Mouse (Mus musculus): ENCODE results near the gene Dclk1. TPM values are rescaled to one million over a fixed set of nuclear protein-coding genes. Genes with fewer than 3 reads are reported as not detected.

Dclk1 gene
- polyA plus RNA-seq, 1 experiment: 70.4 TPM

- Histone ChIP-seq H3K36me3 (ENCODE audit: control insufficient read depth, insufficient read depth) (no peaks in the 10 kb centered on the region), H3K27me3 (ENCODE audit: control insufficient read depth, insufficient read depth, insufficient read length) (no peaks in the 10 kb centered on the region), H3K4me2 (ENCODE audit: low read depth) (no peak overlapping the region), H3K79me2 (ENCODE audit: control insufficient read depth, insufficient read depth) (no peaks in the 10 kb centered on the region), H3ac (ENCODE audit: control insufficient read depth, insufficient read length) (no peak overlapping the region), H3K4me3 (no peak overlapping the region)
- TF ChIP-seq MYOG (IDR thresholded peaks at IDR 0.05; ENCODE audit: control insufficient read depth in 1 of 3, insufficient read depth in 1 of 3, insufficient read length in 2 of 3, low read depth in 2 of 3) (no peak), TCF3 (IDR thresholded peaks at IDR 0.05; ENCODE audit: insufficient read length, low read depth) (no peak), USF1 (IDR thresholded peaks at IDR 0.05; ENCODE audit: low read depth) (no peak), E2F4 (IDR thresholded peaks at IDR 0.05; ENCODE audit: insufficient read depth) (no peak), POLR2AphosphoS2 (IDR thresholded peaks at IDR 0.05; ENCODE audit: insufficient read length, low read depth) (no peak), SRF (IDR thresholded peaks at IDR 0.05; ENCODE audit: control insufficient read depth, insufficient read length, low read depth) (no peak), MAX (IDR thresholded peaks at IDR 0.05; ENCODE audit: low read depth) (no peak), CEBPB (IDR thresholded peaks at IDR 0.05; ENCODE audit: insufficient read depth, poor library complexity, severe bottlenecking) (no peak), POLR2A (IDR thresholded peaks at IDR 0.05; ENCODE audit: insufficient read length, low read depth) (no peak), REST (IDR thresholded peaks at IDR 0.05; ENCODE audit: insufficient read depth, insufficient read length) (no peak), MYOD1 (IDR thresholded peaks at IDR 0.05; ENCODE audit: control insufficient read depth in 1 of 3, insufficient read length in 2 of 3, low read depth in 2 of 3) (no peak), TCF12 (IDR thresholded peaks at IDR 0.05; ENCODE audit: insufficient read depth, poor library complexity, severe bottlenecking) (no peak)
Observed at GRCm38 (mm10) chr3:55223862-55224261, 18.3 kb upstream of the Dclk1 start.

- peak overlapping the region; percentile 63 for H3K4me2 ChIP-seq (ENCODE audit: low read depth)
- H3K79me2 ChIP-seq (ENCODE audit: control insufficient read depth, insufficient read depth): no peaks in the 10 kb centered on the region
- TF ChIP-seq SRF (IDR thresholded peaks at IDR 0.05; ENCODE audit: control insufficient read depth, insufficient read length, low read depth) (no peak), MYOD1 (IDR thresholded peaks at IDR 0.05; ENCODE audit: control insufficient read depth in 1 of 3, insufficient read length in 2 of 3, low read depth in 2 of 3) (peak; percentile 91 to 99 (median 99)), TCF12 (IDR thresholded peaks at IDR 0.05; ENCODE audit: insufficient read depth, poor library complexity, severe bottlenecking) (peak; percentile 77), REST (IDR thresholded peaks at IDR 0.05; ENCODE audit: insufficient read depth, insufficient read length) (no peak), USF1 (IDR thresholded peaks at IDR 0.05; ENCODE audit: low read depth) (peak; percentile 39), POLR2AphosphoS2 (IDR thresholded peaks at IDR 0.05; ENCODE audit: insufficient read length, low read depth) (no peak), POLR2A (IDR thresholded peaks at IDR 0.05; ENCODE audit: insufficient read length, low read depth) (no peak), MYOG (IDR thresholded peaks at IDR 0.05; ENCODE audit: control insufficient read depth in 1 of 3, insufficient read depth in 1 of 3, insufficient read length in 2 of 3, low read depth in 2 of 3) (peak; percentile 91 to 98 (median 96)), E2F4 (IDR thresholded peaks at IDR 0.05; ENCODE audit: insufficient read depth) (no peak), TCF3 (IDR thresholded peaks at IDR 0.05; ENCODE audit: insufficient read length, low read depth) (peak; percentile 95)
- no peaks in the 10 kb centered on the region for H3K36me3 ChIP-seq (ENCODE audit: control insufficient read depth, insufficient read depth)
- no peak overlapping the region for H3K4me3 ChIP-seq
- no peaks in the 10 kb centered on the region for H3K27me3 ChIP-seq (ENCODE audit: control insufficient read depth, insufficient read depth, insufficient read length)
- H3ac ChIP-seq (ENCODE audit: control insufficient read depth, insufficient read length): no peak overlapping the region
Observed at GRCm38 (mm10) chr3:55226501-55227213, 15.5 kb upstream of the Dclk1 start.

DNA sequence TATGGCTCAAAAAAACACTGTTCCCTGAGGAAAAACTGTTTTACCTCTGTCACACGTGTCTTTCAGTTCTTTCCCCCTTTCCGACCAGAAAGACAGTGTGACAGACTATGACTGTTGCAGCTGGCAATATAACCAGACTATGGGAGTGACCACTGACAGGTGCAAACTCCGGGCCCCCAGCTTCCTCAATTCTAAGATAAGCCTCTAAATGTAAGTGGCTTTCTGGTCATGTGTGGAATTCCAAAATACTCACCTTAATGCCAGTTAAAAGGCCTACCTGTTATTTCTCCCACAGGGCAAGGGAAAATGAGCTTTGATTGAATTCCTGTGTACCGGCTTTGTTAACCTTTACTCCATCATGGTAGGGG lies 15.0 kb upstream of the Dclk1 start:
- Histone ChIP-seq H3K4me2 (ENCODE audit: low read depth) (peak overlapping the region; percentile 63), H3K36me3 (ENCODE audit: control insufficient read depth, insufficient read depth) (no peaks in the 10 kb centered on the region), H3ac (ENCODE audit: control insufficient read depth, insufficient read length) (no peak overlapping the region), H3K27me3 (ENCODE audit: control insufficient read depth, insufficient read depth, insufficient read length) (no peaks in the 10 kb centered on the region), H3K4me3 (no peak overlapping the region), H3K79me2 (ENCODE audit: control insufficient read depth, insufficient read depth) (no peaks in the 10 kb centered on the region)
- peak; percentile 70 for TF ChIP-seq TCF12 (IDR thresholded peaks at IDR 0.05; ENCODE audit: insufficient read depth, poor library complexity, severe bottlenecking)
- TF ChIP-seq TCF3 (IDR thresholded peaks at IDR 0.05; ENCODE audit: insufficient read length, low read depth): no peak
- TF ChIP-seq MYOD1 (IDR thresholded peaks at IDR 0.05; ENCODE audit: control insufficient read depth in 1 of 3, insufficient read length in 2 of 3, low read depth in 2 of 3): peak; percentile 31 to 70 (median 62)

GRCm38 (mm10) chr3:55242422-55243055 lies 375 bp downstream of the Dclk1 start:
- H3K79me2 ChIP-seq (ENCODE audit: control insufficient read depth, insufficient read depth): peaks cover 31% of the 10 kb centered on the region
- peak overlapping the region; percentile 22 for H3ac ChIP-seq (ENCODE audit: control insufficient read depth, insufficient read length)
- peak overlapping the region; percentile 73 for H3K4me2 ChIP-seq (ENCODE audit: low read depth)
- peaks cover 2% of the 10 kb centered on the region for H3K36me3 ChIP-seq (ENCODE audit: control insufficient read depth, insufficient read depth)
- TF ChIP-seq POLR2AphosphoS2 (IDR thresholded peaks at IDR 0.05; ENCODE audit: insufficient read length, low read depth) (peak; percentile 97), POLR2A (IDR thresholded peaks at IDR 0.05; ENCODE audit: insufficient read length, low read depth) (peak; percentile 99), MYOG (IDR thresholded peaks at IDR 0.05; ENCODE audit: control insufficient read depth in 1 of 3, insufficient read depth in 1 of 3, insufficient read length in 2 of 3, low read depth in 2 of 3) (peak in 2 of 3 experiments; percentile 24 to 49), CEBPB (IDR thresholded peaks at IDR 0.05; ENCODE audit: insufficient read depth, poor library complexity, severe bottlenecking) (no peak), MAX (IDR thresholded peaks at IDR 0.05; ENCODE audit: low read depth) (no peak)
- H3K27me3 ChIP-seq (ENCODE audit: control insufficient read depth, insufficient read depth, insufficient read length): no peaks in the 10 kb centered on the region
- H3K4me3 ChIP-seq: peak overlapping the region; percentile 70

DNA sequence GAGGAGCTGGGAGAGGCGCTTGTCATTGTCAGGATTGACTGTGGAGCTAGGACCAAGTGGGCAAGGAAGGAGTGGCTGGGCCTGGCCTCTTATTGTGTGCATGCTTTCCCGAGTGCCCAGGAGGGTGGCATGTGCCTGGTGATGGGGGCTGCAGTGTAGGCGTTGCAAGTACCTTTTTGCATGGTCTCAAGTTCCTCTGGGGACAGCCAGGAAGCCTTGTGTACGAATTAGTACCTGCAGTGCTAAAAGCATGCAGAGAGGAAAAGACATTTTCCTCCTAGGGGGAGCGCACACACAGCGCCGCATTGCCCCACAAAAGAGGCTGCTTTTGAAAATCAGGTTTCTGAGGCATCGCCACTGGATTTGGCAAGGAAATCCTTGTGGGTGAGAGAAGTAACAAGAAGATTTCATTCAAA lies 900 bp downstream of the Dclk1 start:
- Histone ChIP-seq H3K36me3 (ENCODE audit: control insufficient read depth, insufficient read depth) (peaks cover 8% of the 10 kb centered on the region), H3K79me2 (ENCODE audit: control insufficient read depth, insufficient read depth) (peaks cover 31% of the 10 kb centered on the region), H3K27me3 (ENCODE audit: control insufficient read depth, insufficient read depth, insufficient read length) (no peaks in the 10 kb centered on the region), H3ac (ENCODE audit: control insufficient read depth, insufficient read length) (peak overlapping the region; percentile 22), H3K4me2 (ENCODE audit: low read depth) (peak overlapping the region; percentile 73), H3K4me3 (peak overlapping the region; percentile 70)
- no peak for TF ChIP-seq POLR2A (IDR thresholded peaks at IDR 0.05; ENCODE audit: insufficient read length, low read depth)
- TF ChIP-seq TCF12 (IDR thresholded peaks at IDR 0.05; ENCODE audit: insufficient read depth, poor library complexity, severe bottlenecking): no peak
- no peak for TF ChIP-seq E2F4 (IDR thresholded peaks at IDR 0.05; ENCODE audit: insufficient read depth)
- TF ChIP-seq CEBPB (IDR thresholded peaks at IDR 0.05; ENCODE audit: insufficient read depth, poor library complexity, severe bottlenecking): no peak
- no peak for TF ChIP-seq TCF3 (IDR thresholded peaks at IDR 0.05; ENCODE audit: insufficient read length, low read depth)
- TF ChIP-seq MYOG (IDR thresholded peaks at IDR 0.05; ENCODE audit: control insufficient read depth in 1 of 3, insufficient read depth in 1 of 3, insufficient read length in 2 of 3, low read depth in 2 of 3): no peak
- no peak for TF ChIP-seq POLR2AphosphoS2 (IDR thresholded peaks at IDR 0.05; ENCODE audit: insufficient read length, low read depth)
- no peak for TF ChIP-seq USF1 (IDR thresholded peaks at IDR 0.05; ENCODE audit: low read depth)
- no peak for TF ChIP-seq REST (IDR thresholded peaks at IDR 0.05; ENCODE audit: insufficient read depth, insufficient read length)
- no peak for TF ChIP-seq MAX (IDR thresholded peaks at IDR 0.05; ENCODE audit: low read depth)
- no peak for TF ChIP-seq MYOD1 (IDR thresholded peaks at IDR 0.05; ENCODE audit: control insufficient read depth in 1 of 3, insufficient read length in 2 of 3, low read depth in 2 of 3)
- TF ChIP-seq SRF (IDR thresholded peaks at IDR 0.05; ENCODE audit: control insufficient read depth, insufficient read length, low read depth): no peak

Data from myocyte (in vitro differentiated cells).